Mouse (Mus musculus): Measurements from ENCODE around the gene Zcchc24. TPM values are rescaled to one million over a fixed set of nuclear protein-coding genes. Genes with fewer than 3 reads are reported as not detected.

Zcchc24 gene
- polyA plus RNA-seq, 2 experiments: 45.1 to 52.7 TPM

- Histone ChIP-seq H3K4me1 (ENCODE audit: control insufficient read depth, insufficient read depth, low read length) (no peaks in the 10 kb centered on the region), H3K27me3 (ENCODE audit: control insufficient read depth, insufficient read depth, low read length) (no peaks in the 10 kb centered on the region), H3K9me3 (ENCODE audit: control insufficient read depth, low read length) (no peaks in the 10 kb centered on the region), H3K4me2 (replicated peaks; ENCODE audit: low read depth, low read length, severe bottlenecking) (no peak overlapping the region), H3K9ac (ENCODE audit: low read depth, low read length, severe bottlenecking) (no peak overlapping the region), H3K36me3 (ENCODE audit: control insufficient read depth, insufficient read depth, low read length) (peaks cover 80% of the 10 kb centered on the region), H3K4me3 (replicated peaks; ENCODE audit: low read length) (no peak overlapping the region), H3K27ac (replicated peaks; ENCODE audit: low read depth, low read length) (no peak overlapping the region)
- DNase-seq (ENCODE audit: low spot score) (no peak), ATAC-seq (ENCODE audit: low FRiP score, low read depth) (no peak)
- WGBS: 86% methylated on average over 7 of the region's 7 CpGs
- no peak for TF ChIP-seq POLR2A (IDR thresholded peaks at IDR 0.05; ENCODE audit: borderline replicate concordance, extremely low read depth, insufficient read depth, insufficient read length)
Observed at GRCm38 (mm10) chr14:25664310-25664695, 104.5 kb downstream of the Zcchc24 start.

GRCm38 (mm10) chr14:25663649-25664309, 105.1 kb downstream of the Zcchc24 start:
- no peaks in the 10 kb centered on the region for H3K27me3 ChIP-seq (ENCODE audit: control insufficient read depth, insufficient read depth, low read length)
- DNase-seq (ENCODE audit: low spot score) (no peak), ATAC-seq (ENCODE audit: low FRiP score, low read depth) (no peak)
- 80% methylated on average over 7 of the region's 7 CpGs for WGBS
- no peak for TF ChIP-seq POLR2A (IDR thresholded peaks at IDR 0.05; ENCODE audit: borderline replicate concordance, extremely low read depth, insufficient read depth, insufficient read length)
- H3K9ac ChIP-seq (ENCODE audit: low read depth, low read length, severe bottlenecking): no peak overlapping the region
- no peaks in the 10 kb centered on the region for H3K4me1 ChIP-seq (ENCODE audit: control insufficient read depth, insufficient read depth, low read length)
- no peak overlapping the region for H3K4me3 ChIP-seq (replicated peaks; ENCODE audit: low read length)
- no peak overlapping the region for H3K27ac ChIP-seq (replicated peaks; ENCODE audit: low read depth, low read length)
- no peaks in the 10 kb centered on the region for H3K9me3 ChIP-seq (ENCODE audit: control insufficient read depth, low read length)
- H3K4me2 ChIP-seq (replicated peaks; ENCODE audit: low read depth, low read length, severe bottlenecking): no peak overlapping the region
- H3K36me3 ChIP-seq (ENCODE audit: control insufficient read depth, insufficient read depth, low read length): peaks cover 82% of the 10 kb centered on the region

Other genes starting within 250 kb of the Zcchc24 start
- gene Ppif, start 74.9 kb downstream of the Zcchc24 start, polyA plus RNA-seq (2012; rRNA removed): 67.1 and 79.9 TPM in 2 replicates
- 27.3 and 28.9 TPM in 2 replicates for gene Ppif, start 74.9 kb downstream of the Zcchc24 start, polyA plus RNA-seq (2014; fragmentation: Nextera tagmentation; extraction: Ambion mirVana)
- 20.3 and 22.4 TPM in 2 replicates for gene Anxa11, start 73.1 kb upstream of the Zcchc24 start, polyA plus RNA-seq (2012; rRNA removed)
- 18.7 and 20.5 TPM in 2 replicates for gene Anxa11, start 73.1 kb upstream of the Zcchc24 start, polyA plus RNA-seq (2014; fragmentation: Nextera tagmentation; extraction: Ambion mirVana)
- 0.31 and 0.54 TPM in 2 replicates for gene Plac9a, start 134.1 kb upstream of the Zcchc24 start, polyA plus RNA-seq (2012; rRNA removed)
- 0.56 TPM in 1 of 2 replicates, not detected in the other for gene Plac9a, start 134.1 kb upstream of the Zcchc24 start, polyA plus RNA-seq (2014; fragmentation: Nextera tagmentation; extraction: Ambion mirVana)
- 2.5 and 4.0 TPM in 2 replicates for gene Tmem254a, start 158.6 kb upstream of the Zcchc24 start, polyA plus RNA-seq (2012; rRNA removed)
- 3.8 and 7.6 TPM in 2 replicates for gene Tmem254a, start 158.6 kb upstream of the Zcchc24 start, polyA plus RNA-seq (2014; fragmentation: Nextera tagmentation; extraction: Ambion mirVana)
- 0.04 TPM in 1 of 2 replicates, not detected in the other for gene Cphx1, start 169.3 kb upstream of the Zcchc24 start, polyA plus RNA-seq (2012; rRNA removed)
- 0.11 TPM in 1 of 2 replicates, not detected in the other for gene Cphx1, start 169.3 kb upstream of the Zcchc24 start, polyA plus RNA-seq (2014; fragmentation: Nextera tagmentation; extraction: Ambion mirVana)
- 6.8 and 8.0 TPM in 2 replicates for gene Duxbl1, start 209.5 kb upstream of the Zcchc24 start, polyA plus RNA-seq (2012; rRNA removed)
- 0.63 and 1.6 TPM in 2 replicates for gene Duxbl1, start 209.5 kb upstream of the Zcchc24 start, polyA plus RNA-seq (2014; fragmentation: Nextera tagmentation; extraction: Ambion mirVana)

All from limb, embryonic 14.5 days (tissue).